Mouse (Mus musculus) embryonic facial prominence, embryonic 13.5 days (tissue): ENCODE results near the gene P4ha2. TPM values are rescaled to one million over a fixed set of nuclear protein-coding genes. Genes with fewer than 3 reads are reported as not detected.
"Not testable (repeated sequence)": the region's sequence is repeated elsewhere in the genome, so short reads cannot be mapped to it uniquely, and the experiment has no call there.

ENCODE experiments used
- ATAC-seq: fragments of 200-750 bp; cut with Nextera tagmentation; 2 replicates; pipeline ENCODE4 v1.8.0; 2017; ENCODE audit warnings: low read depth; ENCODE audit not compliant: insufficient number of reproducible peaks, insufficient read depth, low FRiP score, low TSS enrichment
- H3K27ac ChIP-seq: fragments of 300-500 bp; sonication (generic); 2 replicates; pipeline ENCODE4 v1.5.1; 2015; ENCODE audit warnings: moderate library complexity, mild to moderate bottlenecking, inconsistent platforms
- H3K27me3 ChIP-seq: fragments of 300-500 bp; sonication (generic); 2 replicates; pipeline ENCODE4 v1.6.1; 2015; ENCODE audit warnings: mild to moderate bottlenecking, inconsistent platforms
- H3K36me3 ChIP-seq: fragments of 300-500 bp; sonication (generic); 2 replicates; pipeline ENCODE4 v1.6.1; 2015; ENCODE audit warnings: mild to moderate bottlenecking, inconsistent platforms
- H3K4me1 ChIP-seq: fragments of 300-500 bp; sonication (generic); 2 replicates; pipeline ENCODE4 v1.6.1; 2015; ENCODE audit warnings: inconsistent platforms
- H3K4me2 ChIP-seq: fragments of 300-500 bp; sonication (generic); 2 replicates; pipeline ENCODE4 v1.6.1; 2015; ENCODE audit warnings: moderate library complexity, mild to moderate bottlenecking, inconsistent platforms
- H3K4me3 ChIP-seq: fragments of 300-500 bp; sonication (generic); 2 replicates; pipeline ENCODE4 v1.5.1; 2015; ENCODE audit warnings: mild to moderate bottlenecking, inconsistent platforms
- H3K9ac ChIP-seq: fragments of 300-500 bp; sonication (generic); 2 replicates; pipeline ENCODE4 v1.6.1; 2015; ENCODE audit warnings: mild to moderate bottlenecking, inconsistent platforms
- H3K9me3 ChIP-seq: fragments of 300-500 bp; sonication (generic); 2 replicates; pipeline ENCODE4 v1.6.1; 2016; ENCODE audit warnings: inconsistent platforms
- WGBS: fragments of 180-500 bp; shearing (Covaris S2); methylation state at CpG from one replicate; pipeline ENCODE4 v1.1.7; 2015; ENCODE audit warnings: mixed read lengths; 5-methylcytosine and 5-hydroxymethylcytosine counted together
- polyA plus RNA-seq: library from polyadenylated mRNA; unstranded; fragments of >200 nt; fragmentation: Nextera tagmentation; extraction: Ambion mirVana; gene quantifications from 2 replicates; pipeline ENCODE4 v1.2.1, GENCODE M21; 2015

P4ha2 gene
- polyA plus RNA-seq, 1 experiment from 2014 or later: 76.4 TPM

GRCm38 (mm10) chr11:54122416-54123264 is 22.7 kb downstream of the P4ha2 start:
- H3K27me3 ChIP-seq: no peaks in the 10 kb centered on the region
- no peaks in the 10 kb centered on the region for H3K9me3 ChIP-seq
- 72% methylated on average over 14 of the region's 14 CpGs for WGBS
- H3K27ac ChIP-seq: no peak overlapping the region
- H3K9ac ChIP-seq: no peak overlapping the region
- H3K4me2 ChIP-seq: no peak overlapping the region
- peaks cover 24% of the 10 kb centered on the region for H3K4me1 ChIP-seq
- peaks cover 51% of the 10 kb centered on the region for H3K36me3 ChIP-seq
- no peak for ATAC-seq
- no peak overlapping the region for H3K4me3 ChIP-seq

- peak overlapping the region; percentile 73 for H3K27ac ChIP-seq
- WGBS: 74% methylated on average over 18 of the region's 18 CpGs
- H3K9ac ChIP-seq: no peak overlapping the region
- H3K9me3 ChIP-seq: no peaks in the 10 kb centered on the region
- H3K4me1 ChIP-seq: peaks cover 26% of the 10 kb centered on the region
- H3K4me3 ChIP-seq: no peak overlapping the region
- peaks cover 42% of the 10 kb centered on the region for H3K36me3 ChIP-seq
- no peaks in the 10 kb centered on the region for H3K27me3 ChIP-seq
- no peak overlapping the region for H3K4me2 ChIP-seq
- ATAC-seq: no peak
These were observed 26.2 kb downstream of the P4ha2 start for GRCm38 (mm10) chr11:54125982-54126648.

- peak overlapping the region; percentile 66 for H3K27ac ChIP-seq
- WGBS: 36% methylated on average over 15 of the region's 15 CpGs
- H3K27me3 ChIP-seq: no peaks in the 10 kb centered on the region
- H3K36me3 ChIP-seq: peaks cover 47% of the 10 kb centered on the region
- no peak overlapping the region for H3K4me3 ChIP-seq
- no peaks in the 10 kb centered on the region for H3K9me3 ChIP-seq
- peak; percentile 49; the same call in 1 of the 2 replicates for ATAC-seq
- peak overlapping the region; percentile 35 for H3K4me2 ChIP-seq
- H3K9ac ChIP-seq: no peak overlapping the region
- peaks cover 26% of the 10 kb centered on the region for H3K4me1 ChIP-seq
These were observed 26.9 kb downstream of the P4ha2 start for GRCm38 (mm10) chr11:54126654-54127374.

- no peak overlapping the region for H3K4me3 ChIP-seq
- H3K4me1 ChIP-seq: peaks cover 26% of the 10 kb centered on the region
- H3K36me3 ChIP-seq: peaks cover 44% of the 10 kb centered on the region
- ATAC-seq: no peak
- H3K9me3 ChIP-seq: no peaks in the 10 kb centered on the region
- no peaks in the 10 kb centered on the region for H3K27me3 ChIP-seq
- no peak overlapping the region for H3K9ac ChIP-seq
- WGBS: 53% methylated on average over 2 of the region's 2 CpGs
- H3K4me2 ChIP-seq: no peak overlapping the region
- peak overlapping the region; percentile 66 for H3K27ac ChIP-seq
These were observed 27.5 kb downstream of the P4ha2 start for GRCm38 (mm10) chr11:54127397-54127796.

GRCm38 (mm10) chr11:54129955-54130354 is 30.1 kb downstream of the P4ha2 start:
- Histone ChIP-seq H3K4me1 (peaks cover 26% of the 10 kb centered on the region), H3K4me3 (no peak overlapping the region), H3K27me3 (no peaks in the 10 kb centered on the region), H3K9me3 (no peaks in the 10 kb centered on the region), H3K4me2 (no peak overlapping the region), H3K9ac (no peak overlapping the region), H3K27ac (no peak overlapping the region), H3K36me3 (peaks cover 37% of the 10 kb centered on the region)
- no peak for ATAC-seq
- WGBS: 91% methylated on average over 8 of the region's 8 CpGs

- no peak for ATAC-seq
- Histone ChIP-seq H3K4me3 (no peak overlapping the region), H3K9me3 (no peaks in the 10 kb centered on the region), H3K27me3 (no peaks in the 10 kb centered on the region), H3K36me3 (peaks cover 30% of the 10 kb centered on the region), H3K4me2 (no peak overlapping the region), H3K9ac (no peak overlapping the region), H3K4me1 (peaks cover 21% of the 10 kb centered on the region), H3K27ac (no peak overlapping the region)
- 85% methylated on average over 6 of the region's 6 CpGs for WGBS
These were observed 30.8 kb downstream of the P4ha2 start for GRCm38 (mm10) chr11:54130721-54131120.

GRCm38 (mm10) chr11:54132290-54132689 is 32.4 kb downstream of the P4ha2 start:
- 79% methylated on average over 10 of the region's 10 CpGs for WGBS

GRCm38 (mm10) chr11:54134905-54135304 is 35.0 kb downstream of the P4ha2 start:
- 77% methylated on average over 6 of the region's 6 CpGs for WGBS
- no peak overlapping the region for H3K27ac ChIP-seq
- no peaks in the 10 kb centered on the region for H3K9me3 ChIP-seq
- H3K36me3 ChIP-seq: peaks cover 21% of the 10 kb centered on the region
- H3K4me3 ChIP-seq: no peak overlapping the region
- no peak overlapping the region for H3K4me2 ChIP-seq
- H3K9ac ChIP-seq: no peak overlapping the region
- no peaks in the 10 kb centered on the region for H3K27me3 ChIP-seq
- ATAC-seq: no peak
- H3K4me1 ChIP-seq: no peaks in the 10 kb centered on the region

More at GRCm38 (mm10) chr11:54132290-54132689, 32.4 kb downstream of the P4ha2 start:
- no peak overlapping the region for H3K4me3 ChIP-seq
- H3K9me3 ChIP-seq: no peaks in the 10 kb centered on the region
- H3K36me3 ChIP-seq: peaks cover 30% of the 10 kb centered on the region
- ATAC-seq: no peak
- H3K9ac ChIP-seq: no peak overlapping the region
- H3K27ac ChIP-seq: no peak overlapping the region
- H3K4me1 ChIP-seq: peaks cover 6% of the 10 kb centered on the region
- H3K27me3 ChIP-seq: no peaks in the 10 kb centered on the region
- no peak overlapping the region for H3K4me2 ChIP-seq

- H3K9me3 ChIP-seq, H3K4me3 ChIP-seq, H3K4me1 ChIP-seq, H3K27me3 ChIP-seq, H3K36me3 ChIP-seq, ATAC-seq, H3K9ac ChIP-seq, H3K27ac ChIP-seq, H3K4me2 ChIP-seq: not testable (repeated sequence)
- WGBS: 47% methylated on average over 2 of the region's 2 CpGs
These were observed 40.3 kb downstream of the P4ha2 start for GRCm38 (mm10) chr11:54140159-54140558.

GRCm38 (mm10) chr11:54141200-54141971 is 41.5 kb downstream of the P4ha2 start:
- H3K36me3 ChIP-seq: no peaks in the 10 kb centered on the region
- H3K4me2 ChIP-seq: no peak overlapping the region
- whole genome bisulfite sequencing: 82% methylated on average over 7 of the region's 7 CpGs
- no peak overlapping the region for H3K27ac ChIP-seq
- H3K27me3 ChIP-seq: no peaks in the 10 kb centered on the region
- ATAC-seq: no peak
- H3K4me1 ChIP-seq: no peaks in the 10 kb centered on the region
- no peak overlapping the region for H3K4me3 ChIP-seq
- no peak overlapping the region for H3K9ac ChIP-seq
- H3K9me3 ChIP-seq: no peaks in the 10 kb centered on the region

- Histone ChIP-seq H3K4me3 (no peak overlapping the region), H3K27me3 (no peaks in the 10 kb centered on the region), H3K4me1 (peaks cover 3% of the 10 kb centered on the region; the same call in 1 of the 2 replicates), H3K9me3 (no peaks in the 10 kb centered on the region), H3K4me2 (no peak overlapping the region), H3K9ac (no peak overlapping the region), H3K27ac (no peak overlapping the region), H3K36me3 (no peaks in the 10 kb centered on the region)
- WGBS: 21% methylated on average over 3 of the region's 3 CpGs
- no peak for ATAC-seq
These were observed 45.0 kb downstream of the P4ha2 start for GRCm38 (mm10) chr11:54144886-54145285.
